Mouse (Mus musculus) thymus, postnatal 14 days (tissue): ENCODE results near the gene Il12a.

Experiments used
- DNase-seq: peaks from one replicate; pipeline ENCODE4 v3.0.0; 2021

Il12a gene

GRCm38 (mm10) chr3:68690344-68690743 is at the start of gene Il12a:
Gene Il12a (plus strand): TSS chr3:68690644.
- DNase-seq: no peak

GRCm38 (mm10) chr3:68642935-68643334 is 47.5 kb upstream of the Il12a start:
- DNase-seq: no peak

- DNase-seq: peak; percentile 75
These were observed 43.9 kb upstream of the Il12a start for GRCm38 (mm10) chr3:68646387-68647130.

GRCm38 (mm10) chr3:68647282-68647681 is 43.2 kb upstream of the Il12a start:
- DNase-seq: no peak

- no peak for DNase-seq
These were observed 40.2 kb upstream of the Il12a start for GRCm38 (mm10) chr3:68650251-68650650.

- no peak for DNase-seq
These were observed 33.7 kb upstream of the Il12a start for GRCm38 (mm10) chr3:68656607-68657352.

- DNase-seq: no peak
These were observed 32.7 kb upstream of the Il12a start for GRCm38 (mm10) chr3:68657589-68658245.

- DNase-seq: no peak
These were observed 30.4 kb upstream of the Il12a start for GRCm38 (mm10) chr3:68659996-68660395.

GRCm38 (mm10) chr3:68660538-68660937 is 29.9 kb upstream of the Il12a start:
- DNase-seq: no peak

GRCm38 (mm10) chr3:68662386-68662785 is 28.1 kb upstream of the Il12a start:
- no peak for DNase-seq

GRCm38 (mm10) chr3:68664337-68664736 is 26.1 kb upstream of the Il12a start:
- DNase-seq: no peak

GRCm38 (mm10) chr3:68666377-68666776 is 24.1 kb upstream of the Il12a start:
- DNase-seq: no peak

GRCm38 (mm10) chr3:68667852-68668251 is 22.6 kb upstream of the Il12a start:
- DNase-seq: no peak

- DNase-seq: no peak
These were observed 20.9 kb upstream of the Il12a start for GRCm38 (mm10) chr3:68669418-68669974.

GRCm38 (mm10) chr3:68674721-68675120 is 15.7 kb upstream of the Il12a start:
- no peak for DNase-seq

- DNase-seq: no peak
These were observed 15.1 kb upstream of the Il12a start for GRCm38 (mm10) chr3:68675216-68675835.

GRCm38 (mm10) chr3:68675980-68676678 is 14.3 kb upstream of the Il12a start:
- DNase-seq: no peak

- peak; percentile 87 for DNase-seq
These were observed 13.6 kb upstream of the Il12a start for GRCm38 (mm10) chr3:68676831-68677303.

GRCm38 (mm10) chr3:68678805-68679585 is 11.4 kb upstream of the Il12a start:
- no peak for DNase-seq

- no peak for DNase-seq
These were observed 6.9 kb upstream of the Il12a start for GRCm38 (mm10) chr3:68683579-68683978.

GRCm38 (mm10) chr3:68684207-68684606 is 6.2 kb upstream of the Il12a start:
- no peak for DNase-seq
